Mouse (Mus musculus): ENCODE data around the gene Pomp.
A peak's percentile ranks its signal among the peaks of the same experiment; 100 is the strongest.

The Pomp gene

GRCm38 (mm10) chr5:147860449-147861261, at the start of gene Pomp:
Gene Pomp (plus strand): TSS chr5:147860461.
- DNase-seq (ENCODE audit: low spot score in 2 of 2) = peak; percentile 65 to 71

GRCm38 (mm10) chr5:147812255-147813040, 47.8 kb upstream of the Pomp start:
- DNase-seq (ENCODE audit: low spot score in 2 of 2) = no peak

- no peak for DNase-seq (ENCODE audit: low spot score in 2 of 2)
Observed at GRCm38 (mm10) chr5:147814971-147815370, 45.3 kb upstream of the Pomp start.

GRCm38 (mm10) chr5:147815592-147815991, 44.7 kb upstream of the Pomp start:
- DNase-seq (ENCODE audit: low spot score in 2 of 2) = no peak

- no peak for DNase-seq (ENCODE audit: low spot score in 2 of 2)
Observed at GRCm38 (mm10) chr5:147816465-147816864, 43.8 kb upstream of the Pomp start.

GRCm38 (mm10) chr5:147817747-147818496, 42.3 kb upstream of the Pomp start:
- DNase-seq (ENCODE audit: low spot score in 2 of 2) = no peak

GRCm38 (mm10) chr5:147818866-147819265, 41.4 kb upstream of the Pomp start:
- no peak for DNase-seq (ENCODE audit: low spot score in 2 of 2)

GRCm38 (mm10) chr5:147819895-147820294, 40.4 kb upstream of the Pomp start:
- no peak for DNase-seq (ENCODE audit: low spot score in 2 of 2)

- DNase-seq (ENCODE audit: low spot score in 2 of 2) = no peak
Observed at GRCm38 (mm10) chr5:147824021-147824605, 36.1 kb upstream of the Pomp start.

- no peak for DNase-seq (ENCODE audit: low spot score in 2 of 2)
Observed at GRCm38 (mm10) chr5:147825375-147825969, 34.8 kb upstream of the Pomp start.

GRCm38 (mm10) chr5:147826091-147826490, 34.2 kb upstream of the Pomp start:
- no peak for DNase-seq (ENCODE audit: low spot score in 2 of 2)

GRCm38 (mm10) chr5:147826546-147826945, 33.7 kb upstream of the Pomp start:
- DNase-seq (ENCODE audit: low spot score in 2 of 2) = no peak

GRCm38 (mm10) chr5:147828846-147829245, 31.4 kb upstream of the Pomp start:
- DNase-seq (ENCODE audit: low spot score in 2 of 2) = no peak

GRCm38 (mm10) chr5:147832842-147833241, 27.4 kb upstream of the Pomp start:
- no peak for DNase-seq (ENCODE audit: low spot score in 2 of 2)

- DNase-seq (ENCODE audit: low spot score in 2 of 2) = no peak
Observed at GRCm38 (mm10) chr5:147834841-147835500, 25.3 kb upstream of the Pomp start.

GRCm38 (mm10) chr5:147839418-147839817, 20.8 kb upstream of the Pomp start:
- no peak for DNase-seq (ENCODE audit: low spot score in 2 of 2)

- no peak for DNase-seq (ENCODE audit: low spot score in 2 of 2)
Observed at GRCm38 (mm10) chr5:147843340-147843739, 16.9 kb upstream of the Pomp start.

GRCm38 (mm10) chr5:147845319-147845718, 14.9 kb upstream of the Pomp start:
- DNase-seq (ENCODE audit: low spot score in 2 of 2) = no peak

GRCm38 (mm10) chr5:147847361-147847760, 12.9 kb upstream of the Pomp start:
- DNase-seq (ENCODE audit: low spot score in 2 of 2) = no peak

GRCm38 (mm10) chr5:147848164-147848863, 11.9 kb upstream of the Pomp start:
- peak in 1 of 2 experiments; percentile 11 for DNase-seq (ENCODE audit: low spot score in 2 of 2)
